ENCODE assay signal across 10 mouse cellular contexts in genomic region chr17:47744746-47745368, GRCm38 (mm10). TPM values are rescaled to one million over a fixed set of nuclear protein-coding genes. Genes with fewer than 3 reads are reported as not detected.
DNase-seq lines count a peak whose midpoint lies in the region; ATAC-seq and TF ChIP-seq lines count a peak whose summit lies in the region.
"Had no signal": no experiment of that assay in that cellular context is flagged by ENCODE, and none has a peak within 500 bp of the region (broad histone marks: within the 10 kb centered on the region; RNA-seq: fewer than 3 reads in every experiment).

No protein-coding gene starts in this region.

- no peak overlapping the region for H3K4me2 ChIP-seq in kidney, postnatal 0 days (ENCODE audit: low read length)
- H3K4me2 ChIP-seq: limb, embryonic 13.5 days had no signal

- no peak for ATAC-seq in kidney, postnatal 0 days (replicated peaks; ENCODE audit: low FRiP score, low read depth)
- ATAC-seq in activated CD4-positive, CD25-positive, alpha-beta regulatory T cell, adult 4 months: no peak
- no peak for ATAC-seq in inflammation-experienced regulatory T-cells, adult 6 months

- H3K9me3 ChIP-seq in kidney, postnatal 0 days (replicated peaks; ENCODE audit: low read length): no peaks in the 10 kb centered on the region
- H3K9me3 ChIP-seq: limb, embryonic 13.5 days had no signal

- no peak overlapping the region for H3K9ac ChIP-seq in kidney, postnatal 0 days (ENCODE audit: low read depth, low read length)
- H3K9ac ChIP-seq: limb, embryonic 13.5 days had no signal

- H3K27ac ChIP-seq in kidney, postnatal 0 days: no peak overlapping the region
- H3K27ac ChIP-seq: limb, embryonic 13.5 days had no signal

- H3K4me1 ChIP-seq in kidney, postnatal 0 days (replicated peaks; ENCODE audit: insufficient read depth, low read length): no peaks in the 10 kb centered on the region

- TF ChIP-seq CTCF in kidney, postnatal 0 days (IDR thresholded peaks at IDR 0.05; ENCODE audit: low read depth): peak; percentile 44

- no peak for DNase-seq in kidney, postnatal 0 days (ENCODE audit: low spot score)
- DNase-seq in kidney, postnatal 14 days: no peak
- DNase-seq in thymus, postnatal 14 days: peak; percentile 39
- no peak for DNase-seq in thymus, adult 18-20 months
- DNase-seq in c-Kit-negative CD71-positive TER-119-positive erythroid progenitor cells, embryonic 14.5 days (ENCODE audit: low read depth, low spot score): peak; percentile 42
- no peak for DNase-seq in left cerebral cortex, adult 8-10 months (ENCODE audit: low spot score in 2 of 2)
- DNase-seq: heart, adult 11 months had no signal

- H3K36me3 ChIP-seq in kidney, postnatal 0 days (ENCODE audit: insufficient read depth, low read length): no peaks in the 10 kb centered on the region
- H3K36me3 ChIP-seq: limb, embryonic 13.5 days had no signal

- WGBS in kidney, postnatal 0 days: 89% methylated on average over 10 of the region's 10 CpGs

- H3K4me3 ChIP-seq in kidney, postnatal 0 days (replicated peaks; ENCODE audit: low read depth, low read length): no peak overlapping the region
- H3K4me3 ChIP-seq: limb, embryonic 13.5 days had no signal

- H3K27me3 ChIP-seq in kidney, postnatal 0 days (ENCODE audit: insufficient read depth, low read length): no peaks in the 10 kb centered on the region

RNA-seq across cellular contexts. Expression of gene Tfeb, which starts 8.0 kb away (rescaled TPM):
- 23.0 and 23.1 TPM in 2 replicates for polyA plus RNA-seq in kidney, postnatal 0 days (2015; fragmentation: Nextera tagmentation; extraction: Ambion mirVana)
- total RNA-seq in left cerebral cortex, adult 8-10 months (2022): 10 to 100 TPM; 12.3 to 17.8 (median 15.1) TPM
- 10 to 100 TPM in 1 of 2 experiments, 1 to 10 TPM in 1; 8.7 to 14.9 TPM for polyA plus RNA-seq in activated CD4-positive, CD25-positive, alpha-beta regulatory T cell, adult 4 months (2017; shearing (Covaris generic))
- 10 to 100 TPM in 1 of 3 experiments, 1 to 10 TPM in 2; 5.6 to 10.6 (median 6.5) TPM for polyA plus RNA-seq in inflammation-experienced regulatory T-cells, adult 6 months (2017; shearing (Covaris generic))

RNA-seq across cellular contexts. Expression of gene Pgc, which starts 18.2 kb away (rescaled TPM):
- polyA plus RNA-seq in kidney, postnatal 0 days (2015; fragmentation: Nextera tagmentation; extraction: Ambion mirVana): 0.08 and 0.09 TPM in 2 replicates
- not detected for total RNA-seq in left cerebral cortex, adult 8-10 months (2022)
- not detected for polyA plus RNA-seq in activated CD4-positive, CD25-positive, alpha-beta regulatory T cell, adult 4 months (2017; shearing (Covaris generic))
- not detected for polyA plus RNA-seq in inflammation-experienced regulatory T-cells, adult 6 months (2017; shearing (Covaris generic))

RNA-seq across cellular contexts. Expression of gene Prickle4, which starts 50.3 kb away (rescaled TPM):
- polyA plus RNA-seq in kidney, postnatal 0 days (2015; fragmentation: Nextera tagmentation; extraction: Ambion mirVana): 1.1 and 1.2 TPM in 2 replicates
- 1 to 10 TPM; 1.8 to 5.2 (median 4.3) TPM for total RNA-seq in left cerebral cortex, adult 8-10 months (2022)
- polyA plus RNA-seq in activated CD4-positive, CD25-positive, alpha-beta regulatory T cell, adult 4 months (2017; shearing (Covaris generic)): not detected
- polyA plus RNA-seq in inflammation-experienced regulatory T-cells, adult 6 months (2017; shearing (Covaris generic)): not detected

RNA-seq across cellular contexts. Expression of gene Gm21981, which starts 50.6 kb away (rescaled TPM):
- polyA plus RNA-seq in kidney, postnatal 0 days (2015; fragmentation: Nextera tagmentation; extraction: Ambion mirVana): 0.25 and 0.36 TPM in 2 replicates
- 1 to 10 TPM; 2.4 to 4.9 (median 4.1) TPM for total RNA-seq in left cerebral cortex, adult 8-10 months (2022)
- polyA plus RNA-seq in activated CD4-positive, CD25-positive, alpha-beta regulatory T cell, adult 4 months (2017; shearing (Covaris generic)): not detected
- not detected for polyA plus RNA-seq in inflammation-experienced regulatory T-cells, adult 6 months (2017; shearing (Covaris generic))

RNA-seq across cellular contexts. Expression of gene Frs3, which starts 56.0 kb away (rescaled TPM):
- polyA plus RNA-seq in kidney, postnatal 0 days (2015; fragmentation: Nextera tagmentation; extraction: Ambion mirVana): 6.8 and 8.3 TPM in 2 replicates
- total RNA-seq in left cerebral cortex, adult 8-10 months (2022): 10 to 100 TPM; 27.3 to 37.3 (median 33.4) TPM
- not detected for polyA plus RNA-seq in activated CD4-positive, CD25-positive, alpha-beta regulatory T cell, adult 4 months (2017; shearing (Covaris generic))
- not detected for polyA plus RNA-seq in inflammation-experienced regulatory T-cells, adult 6 months (2017; shearing (Covaris generic))

Comparison
In these comparisons a context has a peak if more than half of its experiments do, and no peak if none do; other contexts are left out.
1. DNase-seq: peak in thymus, postnatal 14 days (single experiment) and c-Kit-negative CD71-positive TER-119-positive erythroid progenitor cells, embryonic 14.5 days (single experiment); none in kidney, postnatal 0 days (single experiment), kidney, postnatal 14 days (single experiment), thymus, adult 18-20 months (0 of 2) and left cerebral cortex, adult 8-10 months (0 of 2).